Mouse (Mus musculus): Measurements from ENCODE around the gene Traf7. TPM values are rescaled to one million over a fixed set of nuclear protein-coding genes. Genes with fewer than 3 reads are reported as not detected.
A peak's percentile ranks its signal among the peaks of the same experiment; 100 is the strongest.

Traf7 gene
- polyA plus RNA-seq, 1 experiment: 113 TPM

DNA sequence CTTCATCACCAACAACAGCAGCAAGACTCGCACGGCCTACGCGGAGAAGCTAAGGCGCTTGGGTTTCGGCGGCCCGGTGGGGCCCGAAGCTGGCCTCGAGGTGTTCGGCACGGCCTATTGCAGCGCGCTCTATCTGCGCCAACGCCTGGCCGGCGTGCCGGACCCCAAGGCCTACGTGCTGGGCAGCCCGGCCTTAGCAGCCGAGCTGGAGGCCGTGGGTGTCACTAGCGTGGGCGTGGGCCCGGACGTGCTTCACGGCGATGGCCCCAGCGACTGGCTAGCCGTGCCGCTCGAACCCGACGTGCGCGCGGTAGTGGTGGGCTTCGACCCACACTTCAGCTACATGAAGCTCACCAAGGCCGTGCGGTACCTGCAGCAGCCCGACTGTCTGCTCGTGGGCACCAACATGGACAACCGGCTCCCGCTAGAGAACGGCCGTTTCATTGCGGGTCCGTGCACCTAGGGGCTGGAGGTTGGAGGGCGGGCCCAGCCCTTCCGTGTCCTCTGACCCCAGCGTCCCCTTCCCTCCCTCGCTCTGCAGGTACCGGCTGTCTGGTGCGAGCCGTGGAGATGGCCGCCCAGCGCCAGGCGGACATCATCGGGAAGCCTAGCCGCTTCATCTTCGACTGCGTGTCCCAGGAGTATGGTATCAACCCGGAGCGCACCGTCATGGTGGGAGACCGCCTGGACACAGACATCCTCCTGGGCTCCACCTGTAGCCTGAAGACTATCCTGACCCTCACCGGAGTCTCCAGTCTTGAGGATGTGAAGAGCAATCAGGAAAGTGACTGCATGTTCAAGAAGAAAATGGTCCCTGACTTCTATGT is 56.8 kb downstream of the Traf7 start:
- TF ChIP-seq CTCF (IDR thresholded peaks at IDR 0.05; ENCODE audit: extremely low read depth, insufficient read length, insufficient replicate concordance, low read depth, low read length) (no peak), POLR2A (IDR thresholded peaks at IDR 0.05; ENCODE audit: low read depth, low read length) (no peak)
- no peaks in the 10 kb centered on the region for H3K27me3 ChIP-seq (ENCODE audit: control insufficient read depth, insufficient read depth, low read length)
- H3K4me3 ChIP-seq (ENCODE audit: low read depth, low read length): peak overlapping the region; percentile 85
- peak overlapping the region; percentile 85 for H3K27ac ChIP-seq (ENCODE audit: insufficient read depth, low read depth, low read length)
- WGBS: under 1% methylated on average over 68 of the region's 68 CpGs
- peaks cover 25% of the 10 kb centered on the region for H3K4me1 ChIP-seq (ENCODE audit: control insufficient read depth, insufficient read depth, insufficient read length, low read length)
- H3K36me3 ChIP-seq (ENCODE audit: control insufficient read depth, insufficient read depth, low read length): peaks cover 14% of the 10 kb centered on the region

GRCm38 (mm10) chr17:24469910-24470602 is 57.7 kb downstream of the Traf7 start, which contains the start of the genes E4f1 and Pgp:
Gene E4f1 (minus strand): TSS chr17:24470313.
Gene Pgp (plus strand): TSS chr17:24470392.
- Histone ChIP-seq H3K4me3 (ENCODE audit: low read depth, low read length) (peak within 1 kb of the TSS; percentile 85), H3K4me1 (ENCODE audit: control insufficient read depth, insufficient read depth, insufficient read length, low read length) (peaks cover 24% of the 10 kb centered on the region), H3K27ac (ENCODE audit: insufficient read depth, low read depth, low read length) (peak within 1 kb of the TSS; percentile 85), H3K36me3 (ENCODE audit: control insufficient read depth, insufficient read depth, low read length) (peaks cover 5% of the 10 kb centered on the region), H3K27me3 (ENCODE audit: control insufficient read depth, insufficient read depth, low read length) (no peaks in the 10 kb centered on the region)
- WGBS: under 1% methylated on average over 72 of the region's 75 CpGs
- TF ChIP-seq POLR2A (IDR thresholded peaks at IDR 0.05; ENCODE audit: low read depth, low read length): peak; percentile 43
- TF ChIP-seq CTCF (IDR thresholded peaks at IDR 0.05; ENCODE audit: extremely low read depth, insufficient read length, insufficient replicate concordance, low read depth, low read length): no peak

GRCm38 (mm10) chr17:24469336-24469909 is 58.3 kb downstream of the Traf7 start:
- H3K27me3 ChIP-seq (ENCODE audit: control insufficient read depth, insufficient read depth, low read length): no peaks in the 10 kb centered on the region
- H3K27ac ChIP-seq (ENCODE audit: insufficient read depth, low read depth, low read length): peak overlapping the region; percentile 81
- H3K36me3 ChIP-seq (ENCODE audit: control insufficient read depth, insufficient read depth, low read length): peaks cover 2% of the 10 kb centered on the region
- TF ChIP-seq CTCF (IDR thresholded peaks at IDR 0.05; ENCODE audit: extremely low read depth, insufficient read length, insufficient replicate concordance, low read depth, low read length) (no peak), POLR2A (IDR thresholded peaks at IDR 0.05; ENCODE audit: low read depth, low read length) (no peak)
- H3K4me3 ChIP-seq (ENCODE audit: low read depth, low read length): peak overlapping the region; percentile 76
- H3K4me1 ChIP-seq (ENCODE audit: control insufficient read depth, insufficient read depth, insufficient read length, low read length): peaks cover 24% of the 10 kb centered on the region
- WGBS: 18% methylated on average over 7 of the region's 7 CpGs

GRCm38 (mm10) chr17:24468636-24469246 is 59.0 kb downstream of the Traf7 start:
- no peak overlapping the region for H3K27ac ChIP-seq (ENCODE audit: insufficient read depth, low read depth, low read length)
- H3K27me3 ChIP-seq (ENCODE audit: control insufficient read depth, insufficient read depth, low read length): no peaks in the 10 kb centered on the region
- H3K4me1 ChIP-seq (ENCODE audit: control insufficient read depth, insufficient read depth, insufficient read length, low read length): peaks cover 17% of the 10 kb centered on the region; the same call in 1 of the 2 replicates
- no peak for TF ChIP-seq CTCF (IDR thresholded peaks at IDR 0.05; ENCODE audit: extremely low read depth, insufficient read length, insufficient replicate concordance, low read depth, low read length)
- no peak for TF ChIP-seq POLR2A (IDR thresholded peaks at IDR 0.05; ENCODE audit: low read depth, low read length)
- H3K36me3 ChIP-seq (ENCODE audit: control insufficient read depth, insufficient read depth, low read length): no peaks in the 10 kb centered on the region
- H3K4me3 ChIP-seq (ENCODE audit: low read depth, low read length): no peak overlapping the region
- WGBS: 96% methylated on average over 5 of the region's 5 CpGs

DNA sequence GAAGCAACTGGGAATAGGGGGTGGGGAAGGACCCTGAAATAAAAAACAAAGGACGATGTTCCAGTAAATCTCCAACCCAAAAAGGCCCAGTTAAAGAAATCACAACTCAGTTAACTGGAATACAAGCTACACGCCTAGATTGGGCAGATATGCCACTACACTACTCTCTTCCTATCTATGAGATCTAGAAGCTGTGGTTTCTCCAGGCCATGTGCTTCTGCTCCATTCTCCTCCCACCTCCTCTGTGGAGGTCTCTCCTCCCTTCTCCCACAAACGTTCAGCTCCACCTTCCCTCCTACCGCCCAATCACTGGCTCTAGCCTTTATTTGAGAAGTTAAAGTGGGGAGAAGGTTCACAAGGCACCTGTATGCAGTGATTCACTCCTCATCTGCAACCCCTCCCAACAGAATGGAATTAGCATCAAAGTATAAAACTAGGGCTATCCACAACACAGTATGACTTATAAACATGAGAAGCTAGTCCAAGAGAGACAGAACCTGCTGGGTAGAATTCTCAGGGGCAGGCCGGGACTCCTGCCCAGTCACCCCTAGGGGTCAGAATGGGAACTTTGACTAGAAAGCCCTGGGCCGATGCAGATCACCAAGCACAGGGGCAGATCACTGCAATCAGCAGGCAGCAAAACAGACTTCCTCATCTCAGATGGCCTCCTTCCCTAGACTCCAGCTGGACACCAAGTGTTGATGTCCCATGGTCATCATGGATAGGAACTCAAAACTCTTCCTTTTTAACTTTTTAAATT is 64.2 kb downstream of the Traf7 start:
- Histone ChIP-seq H3K27me3 (ENCODE audit: control insufficient read depth, insufficient read depth, low read length) (no peaks in the 10 kb centered on the region), H3K4me1 (ENCODE audit: control insufficient read depth, insufficient read depth, insufficient read length, low read length) (no peaks in the 10 kb centered on the region), H3K4me3 (ENCODE audit: low read depth, low read length) (no peak overlapping the region), H3K27ac (ENCODE audit: insufficient read depth, low read depth, low read length) (no peak overlapping the region), H3K36me3 (ENCODE audit: control insufficient read depth, insufficient read depth, low read length) (no peaks in the 10 kb centered on the region)
- 57% methylated on average over 6 of the region's 6 CpGs for WGBS
- TF ChIP-seq CTCF (IDR thresholded peaks at IDR 0.05; ENCODE audit: extremely low read depth, insufficient read length, insufficient replicate concordance, low read depth, low read length) (no peak), POLR2A (IDR thresholded peaks at IDR 0.05; ENCODE audit: low read depth, low read length) (no peak)

DNA sequence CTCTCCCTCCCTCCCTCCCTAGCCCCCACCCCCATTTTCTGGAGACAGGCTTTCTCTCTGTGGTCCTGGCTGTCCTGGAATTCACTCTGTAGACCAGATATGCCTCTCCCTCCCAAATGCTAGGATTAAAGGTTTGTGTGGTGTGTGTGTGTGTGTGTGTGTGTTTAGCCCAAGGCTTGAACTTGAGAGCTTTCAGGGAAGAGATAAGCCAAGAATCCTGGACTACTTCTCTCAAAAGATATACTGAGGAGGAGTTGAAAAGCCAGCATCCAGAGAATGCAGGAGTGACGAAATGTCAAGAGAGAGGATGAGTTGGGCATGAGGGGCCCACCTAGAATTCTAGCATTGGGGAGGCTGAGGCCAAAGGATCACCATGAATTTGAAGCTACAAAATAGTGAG is 64.8 kb downstream of the Traf7 start:
- Histone ChIP-seq H3K36me3 (ENCODE audit: control insufficient read depth, insufficient read depth, low read length) (no peaks in the 10 kb centered on the region), H3K27ac (ENCODE audit: insufficient read depth, low read depth, low read length) (no peak overlapping the region), H3K27me3 (ENCODE audit: control insufficient read depth, insufficient read depth, low read length) (no peaks in the 10 kb centered on the region), H3K4me3 (ENCODE audit: low read depth, low read length) (no peak overlapping the region), H3K4me1 (ENCODE audit: control insufficient read depth, insufficient read depth, insufficient read length, low read length) (no peaks in the 10 kb centered on the region)
- TF ChIP-seq POLR2A (IDR thresholded peaks at IDR 0.05; ENCODE audit: low read depth, low read length): no peak
- no peak for TF ChIP-seq CTCF (IDR thresholded peaks at IDR 0.05; ENCODE audit: extremely low read depth, insufficient read length, insufficient replicate concordance, low read depth, low read length)
- 95% methylated on average over 1 of the region's 1 CpGs for WGBS
